Mouse (Mus musculus): Measurements from ENCODE around the gene Ankrd54. TPM values are rescaled to one million over a fixed set of nuclear protein-coding genes. Genes with fewer than 3 reads are reported as not detected.

Ankrd54 gene
- 33.9 TPM for total RNA-seq (2023)

DNA sequence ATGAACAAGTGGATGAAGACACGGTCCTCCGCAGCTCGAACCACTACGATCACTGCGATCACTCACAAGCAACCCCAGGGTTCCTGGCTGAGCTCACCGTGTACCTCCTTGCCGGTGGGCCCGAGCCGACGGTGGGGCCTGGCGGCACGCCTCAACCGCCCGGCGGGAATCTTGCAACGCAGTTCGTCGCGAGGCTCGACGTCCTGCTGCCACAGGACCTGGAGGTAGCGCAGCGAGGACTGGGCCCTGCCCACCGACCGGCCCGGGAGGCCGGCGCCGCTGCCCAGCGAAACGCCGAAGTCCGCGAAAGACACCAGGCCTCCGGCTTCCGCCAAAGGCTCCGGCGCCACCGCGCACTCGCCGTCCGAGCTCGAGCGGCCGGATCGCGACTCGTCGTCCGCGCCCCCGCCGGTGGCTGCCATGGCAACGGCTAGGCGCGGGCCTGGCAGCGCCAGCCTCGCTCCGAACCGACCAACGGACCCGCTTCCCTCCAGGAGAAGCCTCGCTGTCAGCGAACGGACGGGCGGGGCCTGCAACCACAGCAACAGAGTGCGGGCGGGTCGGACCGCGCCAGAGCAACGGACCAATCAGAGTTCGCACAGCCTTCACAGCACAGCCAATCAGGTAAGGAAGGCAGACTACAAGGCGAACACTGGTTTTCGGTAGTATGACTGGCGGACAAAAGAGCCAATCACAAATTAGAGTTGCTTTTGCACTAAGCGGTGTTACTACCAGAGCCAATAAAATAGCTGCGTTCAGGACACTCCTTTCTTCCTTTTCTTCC is at the start of gene Ankrd54:
Gene Ankrd54, minus strand, starts transcription at position 518 of the 784 bp plus-strand sequence.

DNA sequence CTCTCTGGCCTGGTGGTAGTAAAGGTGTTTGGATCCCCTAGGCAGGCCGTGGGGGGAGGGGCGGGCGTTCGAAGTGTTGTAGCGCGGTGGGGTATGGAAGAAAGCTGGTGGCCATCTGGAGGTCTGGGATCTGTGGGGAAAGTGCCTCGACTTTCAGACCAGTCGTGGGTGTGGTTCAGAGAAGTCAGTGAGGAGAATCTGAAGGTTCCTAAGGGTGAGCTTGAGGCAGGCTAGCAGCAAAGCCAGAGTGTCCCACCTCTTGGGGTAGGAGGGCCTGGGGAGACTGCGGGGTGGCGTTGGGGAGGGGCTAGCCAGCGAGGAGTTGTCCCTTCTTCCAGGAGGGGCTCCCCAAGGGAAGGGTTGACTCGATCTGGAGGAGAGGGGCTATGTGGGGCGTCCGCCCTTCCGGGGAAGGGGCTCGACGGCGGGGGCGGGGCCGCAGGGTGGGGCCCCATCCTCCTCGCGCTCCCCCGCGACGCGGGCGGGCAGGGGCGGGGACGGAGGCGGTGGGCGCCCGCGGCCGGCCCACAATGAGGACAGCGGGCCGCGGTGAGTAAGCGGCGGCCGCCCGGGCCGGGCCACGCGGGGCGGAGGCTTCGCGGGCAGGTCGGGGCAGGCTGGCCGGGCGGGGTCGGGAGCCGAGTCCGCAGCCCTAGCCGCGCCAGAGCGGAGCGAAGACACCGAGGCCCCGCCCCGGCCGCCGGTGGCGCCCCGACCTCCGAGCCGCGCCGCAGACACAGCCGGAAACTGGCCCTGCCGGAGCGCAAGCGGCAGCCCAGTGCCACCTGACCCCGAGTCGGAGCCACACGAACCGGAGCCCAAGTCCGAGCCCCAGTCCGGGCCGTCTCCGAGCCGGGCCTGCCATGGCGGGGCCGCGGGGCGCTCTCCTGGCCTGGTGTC is 46.0 kb upstream of the Ankrd54 start, which contains the start of gene Micall1:
Gene Micall1, plus strand, starts transcription at position 478 of the 900 bp plus-strand sequence.

DNA sequence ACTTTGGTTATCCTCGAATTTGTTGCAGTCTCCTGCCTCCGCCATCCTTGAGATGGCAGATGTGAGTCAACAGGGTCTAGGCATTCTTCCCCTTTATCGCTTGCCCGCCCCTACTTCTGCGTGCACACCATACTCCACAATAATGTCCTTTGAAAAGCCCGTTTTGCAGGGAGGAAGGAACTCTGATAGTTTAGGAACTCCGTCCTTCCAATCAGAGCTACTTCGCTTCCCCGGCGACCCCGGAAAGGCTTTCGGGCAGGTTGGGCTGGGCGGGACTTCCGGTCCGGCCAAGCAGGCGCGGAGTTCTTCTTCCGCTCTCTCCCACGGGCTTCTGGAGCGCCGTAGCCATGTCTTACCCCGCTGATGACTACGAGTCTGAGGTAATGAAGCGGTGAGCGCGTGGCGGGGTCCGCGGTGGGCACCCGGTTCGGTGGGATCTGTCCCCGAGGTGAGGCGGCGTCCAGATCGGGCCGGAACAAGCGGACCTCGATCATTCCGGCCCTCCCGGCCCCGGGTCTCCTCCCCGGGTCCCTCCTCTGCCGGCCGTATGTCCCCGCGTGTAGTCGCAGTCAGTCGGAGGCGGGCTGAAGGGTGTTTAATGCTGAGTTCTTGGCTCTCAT is 12.3 kb upstream of the Ankrd54 start, which contains the start of gene Eif3l:
Gene Eif3l, plus strand, starts transcription at position 267 of the 620 bp plus-strand sequence.

DNA sequence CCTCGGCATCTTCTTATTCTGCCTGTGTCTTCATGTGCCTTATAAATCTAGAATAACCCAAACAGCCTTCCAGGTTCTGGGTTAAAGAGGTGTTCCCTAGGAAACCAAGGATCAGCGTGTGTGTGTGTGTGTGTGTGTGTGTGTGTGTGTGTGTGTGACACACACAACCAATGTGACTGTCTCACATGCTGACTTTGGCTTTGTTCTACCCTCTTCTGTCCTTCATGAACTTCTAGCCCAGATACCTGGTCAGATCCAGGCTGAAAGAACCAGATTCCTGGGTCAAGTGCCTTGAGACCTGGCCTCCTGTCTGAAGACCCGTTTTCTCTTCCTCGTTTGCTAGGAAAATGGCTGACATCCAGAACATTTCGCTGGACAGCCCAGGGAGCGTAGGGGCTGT is 21.1 kb downstream of the Ankrd54 start, which contains the start of gene Galr3:
Gene Galr3, plus strand, starts transcription at position 301 of the 400 bp plus-strand sequence.

DNA sequence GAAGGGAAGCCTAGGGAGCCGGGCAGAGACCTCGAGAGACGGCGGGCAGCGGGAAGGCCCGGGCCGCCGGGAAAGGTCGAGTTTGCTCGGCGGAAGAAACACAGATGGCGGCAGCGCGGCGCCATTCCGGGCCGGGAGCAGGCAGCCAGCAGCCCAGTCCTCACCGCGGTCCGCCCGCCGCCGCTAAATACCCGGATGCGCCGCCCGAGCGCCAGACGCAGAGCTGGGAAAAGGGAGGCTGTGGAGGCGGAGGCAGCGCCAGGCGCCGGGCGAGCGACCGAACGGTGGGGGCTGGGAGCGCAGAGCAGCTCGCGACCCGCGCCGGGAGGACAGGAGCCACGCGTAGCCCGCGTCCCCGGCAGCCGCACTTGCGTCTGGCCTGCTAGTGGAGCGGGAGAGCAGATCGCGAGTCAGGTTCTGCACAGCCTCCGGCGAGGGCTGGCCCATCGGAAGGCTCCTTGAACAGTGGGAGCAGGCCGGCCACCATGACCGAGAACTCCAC is 34.4 kb downstream of the Ankrd54 start, which contains the start of gene H1f0:
Gene H1f0, plus strand, starts transcription at position 214 of the 502 bp plus-strand sequence.

Other genes starting within 250 kb of the Ankrd54 start
- not detected for gene Cdc42ep1, start 220.3 kb downstream of the Ankrd54 start, total RNA-seq (2023)
- gene Lgals2, start 207.4 kb downstream of the Ankrd54 start, total RNA-seq (2023): not detected
- 75.8 TPM for gene Gga1, start 185.7 kb downstream of the Ankrd54 start, total RNA-seq (2023)
- 0.92 TPM for gene Gm49510, start 163.2 kb downstream of the Ankrd54 start, total RNA-seq (2023)
- 215 TPM for gene Sh3bp1, start 163.1 kb downstream of the Ankrd54 start, total RNA-seq (2023)
- 18.3 TPM for gene Pdxp, start 149.0 kb downstream of the Ankrd54 start, total RNA-seq (2023)
- gene Lgals1, start 136.2 kb downstream of the Ankrd54 start, total RNA-seq (2023): 79.5 TPM
- gene Nol12, start 128.0 kb downstream of the Ankrd54 start, total RNA-seq (2023): 51.0 TPM
- gene Triobp, start 115.2 kb downstream of the Ankrd54 start, total RNA-seq (2023): 28.5 TPM
- gene H1f0, start 34.4 kb downstream of the Ankrd54 start, total RNA-seq (2023): 6.0 TPM
- gene Galr3, start 21.0 kb downstream of the Ankrd54 start, total RNA-seq (2023): not detected
- 115 TPM for gene Eif3l, start 12.3 kb upstream of the Ankrd54 start, total RNA-seq (2023)
- 41.8 TPM for gene Micall1, start 46.0 kb upstream of the Ankrd54 start, total RNA-seq (2023)
- gene Polr2f, start 78.1 kb upstream of the Ankrd54 start, total RNA-seq (2023): 40.5 TPM
- gene 1700088E04Rik, start 78.4 kb upstream of the Ankrd54 start, total RNA-seq (2023): not detected
- gene Sox10, start 102.3 kb upstream of the Ankrd54 start, total RNA-seq (2023): not detected
- 24.2 TPM for gene Pick1, start 166.3 kb upstream of the Ankrd54 start, total RNA-seq (2023)
- 0.24 TPM for gene Gm49486, start 166.5 kb upstream of the Ankrd54 start, total RNA-seq (2023)
- gene Slc16a8, start 191.9 kb upstream of the Ankrd54 start, total RNA-seq (2023): not detected
- gene Baiap2l2, start 222.6 kb upstream of the Ankrd54 start, total RNA-seq (2023): 0.24 TPM